Mouse (Mus musculus) layer of hippocampus, postnatal 10 days (tissue): ENCODE measurements at regions not wholly inside any gene's neighbourhood (a gene's known extent, or its start where the extent isn't known, plus 50 kb on each side); places are given as distances from the start of the nearest gene placed in this dataset.
A peak's percentile ranks its signal among the peaks of the same experiment; 100 is the strongest.

Experiments
- DNase-seq, 2 experiments: peaks; one replicate each; pipeline ENCODE4 v3.0.0; 2021; ENCODE audit warnings: low spot score in 2 of 2

GRCm38 (mm10) chr9:46544326-46544725 is 224.5 kb upstream of the 4931429L15Rik start:
- no peak for DNase-seq

- DNase-seq: no peak
These were observed 221.2 kb upstream of the 4931429L15Rik start for GRCm38 (mm10) chr9:46541001-46541400.

GRCm38 (mm10) chr9:46538616-46539015 is 218.8 kb upstream of the 4931429L15Rik start:
- DNase-seq: no peak

GRCm38 (mm10) chr9:46516401-46517130 is 196.8 kb upstream of the 4931429L15Rik start:
- peak; percentile 35 to 39 for DNase-seq

- no peak for DNase-seq
These were observed 192.7 kb upstream of the 4931429L15Rik start for GRCm38 (mm10) chr9:46512276-46513051.

- DNase-seq: peak; percentile 46 to 60
These were observed 191.5 kb upstream of the 4931429L15Rik start for GRCm38 (mm10) chr9:46511307-46511706.

- DNase-seq: no peak
These were observed 190.1 kb upstream of the 4931429L15Rik start for GRCm38 (mm10) chr9:46509896-46510295.

- no peak for DNase-seq
These were observed 189.7 kb upstream of the 4931429L15Rik start for GRCm38 (mm10) chr9:46509458-46509857.

- DNase-seq: no peak
These were observed 187.2 kb upstream of the 4931429L15Rik start for GRCm38 (mm10) chr9:46507036-46507435.

- no peak for DNase-seq
These were observed 184.8 kb upstream of the 4931429L15Rik start for GRCm38 (mm10) chr9:46504536-46504935.

GRCm38 (mm10) chr9:46504133-46504416 is 184.3 kb upstream of the 4931429L15Rik start:
- DNase-seq: no peak

GRCm38 (mm10) chr9:46503321-46504132 is 183.7 kb upstream of the 4931429L15Rik start:
- DNase-seq: peak; percentile 24 to 49

GRCm38 (mm10) chr9:46499426-46499825 is 179.6 kb upstream of the 4931429L15Rik start:
- no peak for DNase-seq

GRCm38 (mm10) chr9:46498861-46499260 is 179.1 kb upstream of the 4931429L15Rik start:
- DNase-seq: no peak

GRCm38 (mm10) chr9:46495276-46495675 is 175.5 kb upstream of the 4931429L15Rik start:
- no peak for DNase-seq

GRCm38 (mm10) chr9:46482859-46483443 is 163.2 kb upstream of the 4931429L15Rik start:
- no peak for DNase-seq

- DNase-seq: no peak
These were observed 162.5 kb upstream of the 4931429L15Rik start for GRCm38 (mm10) chr9:46482034-46482858.

GRCm38 (mm10) chr9:46481491-46481890 is 161.7 kb upstream of the 4931429L15Rik start:
- no peak for DNase-seq

GRCm38 (mm10) chr9:46480080-46480690 is 160.4 kb upstream of the 4931429L15Rik start:
- peak in 1 of 2 experiments; percentile 27 for DNase-seq

GRCm38 (mm10) chr9:46478611-46479010 is 158.8 kb upstream of the 4931429L15Rik start:
- no peak for DNase-seq
